Mouse (Mus musculus) Muller cell, postnatal 12 days (primary cell): ENCODE measurements around the gene Nxn.
A peak's percentile ranks its signal among the peaks of the same experiment; 100 is the strongest.

Source experiments
- DNase-seq: peaks from one replicate; pipeline ENCODE4 v3.0.0-alpha.2; 2015; ENCODE audit errors: inconsistent ontology term

The Nxn gene

GRCm38 (mm10) chr11:76363178-76363577, 35.8 kb downstream of the Nxn start:
- no peak for DNase-seq

DNA sequence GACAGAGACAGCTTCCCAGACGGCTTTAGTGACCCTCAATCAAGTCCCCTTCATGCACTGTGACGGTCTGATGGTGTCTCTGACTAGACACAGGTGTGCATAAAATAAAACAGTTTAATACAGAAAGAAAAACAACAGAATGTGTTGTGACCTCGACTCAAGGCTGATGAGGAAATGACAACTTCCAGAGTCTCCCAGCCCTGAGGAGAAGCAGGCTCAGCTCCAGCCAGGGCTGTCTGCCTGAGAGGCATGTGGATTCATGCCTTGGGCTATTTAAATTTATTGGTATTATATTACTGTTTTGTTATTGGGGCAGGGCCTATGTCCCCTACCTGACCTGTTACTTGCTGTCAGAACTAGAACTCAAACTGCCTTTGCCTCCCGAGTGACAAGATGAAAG, 37.5 kb downstream of the Nxn start:
- no peak for DNase-seq

DNA sequence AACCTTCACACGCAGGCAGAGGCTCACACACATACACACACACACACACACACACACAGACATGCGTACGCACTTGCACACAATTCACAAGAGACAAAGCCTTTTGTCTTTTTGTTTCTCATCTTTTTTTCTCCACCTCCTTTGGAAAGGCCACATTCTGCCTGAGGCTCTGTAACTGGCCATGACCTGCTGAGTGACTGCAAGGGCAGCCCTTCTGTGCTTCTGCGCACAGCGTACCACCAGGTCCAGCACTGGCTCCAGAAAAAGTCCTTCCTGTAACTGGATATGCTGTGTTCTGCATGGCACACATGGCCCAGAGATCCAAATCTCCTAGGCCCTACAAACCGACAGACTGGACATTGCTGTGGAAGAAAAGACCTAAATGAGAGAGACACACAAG, 38.7 kb downstream of the Nxn start:
- no peak for DNase-seq

- no peak for DNase-seq
Measured at GRCm38 (mm10) chr11:76358628-76359320, 40.2 kb downstream of the Nxn start.

- peak; percentile 71 for DNase-seq
Measured at GRCm38 (mm10) chr11:76357464-76357863, 41.5 kb downstream of the Nxn start.

GRCm38 (mm10) chr11:76356091-76356490, 42.8 kb downstream of the Nxn start:
- DNase-seq: no peak

GRCm38 (mm10) chr11:76355425-76355824, 43.5 kb downstream of the Nxn start:
- no peak for DNase-seq

DNA sequence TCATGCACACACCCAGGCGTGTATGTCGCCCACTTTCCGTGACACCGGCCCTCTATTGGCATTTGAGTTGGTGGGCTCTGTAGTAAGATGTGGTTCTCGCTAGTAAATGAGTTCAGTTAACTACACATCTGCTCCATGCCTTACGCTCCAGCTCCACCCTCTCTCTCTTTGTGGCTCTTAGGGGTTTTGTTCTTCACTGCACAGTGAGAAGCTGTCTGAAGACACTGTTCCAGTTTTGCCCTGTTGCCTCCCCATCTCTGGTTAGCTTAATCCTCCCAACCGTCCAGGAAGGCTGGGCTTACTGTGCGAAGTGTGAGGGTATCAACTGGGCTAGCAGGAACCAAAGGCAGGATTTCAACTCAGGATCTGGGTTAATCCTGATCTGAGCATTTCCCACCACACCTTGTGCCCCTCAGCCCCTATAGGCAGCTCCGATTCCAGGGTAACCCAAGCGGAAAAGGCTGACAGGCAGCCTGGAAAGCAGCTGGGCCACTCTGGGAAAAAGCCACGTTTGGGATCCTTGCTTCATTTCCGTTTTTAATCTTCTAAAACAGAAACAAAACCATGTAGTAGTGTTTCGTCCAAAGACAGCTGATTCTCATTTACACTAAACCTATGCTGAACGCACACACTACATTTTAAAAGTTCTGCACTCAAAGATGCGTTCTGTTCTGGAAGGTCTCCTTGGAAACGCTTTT, 45.9 kb downstream of the Nxn start:
- no peak for DNase-seq

DNA sequence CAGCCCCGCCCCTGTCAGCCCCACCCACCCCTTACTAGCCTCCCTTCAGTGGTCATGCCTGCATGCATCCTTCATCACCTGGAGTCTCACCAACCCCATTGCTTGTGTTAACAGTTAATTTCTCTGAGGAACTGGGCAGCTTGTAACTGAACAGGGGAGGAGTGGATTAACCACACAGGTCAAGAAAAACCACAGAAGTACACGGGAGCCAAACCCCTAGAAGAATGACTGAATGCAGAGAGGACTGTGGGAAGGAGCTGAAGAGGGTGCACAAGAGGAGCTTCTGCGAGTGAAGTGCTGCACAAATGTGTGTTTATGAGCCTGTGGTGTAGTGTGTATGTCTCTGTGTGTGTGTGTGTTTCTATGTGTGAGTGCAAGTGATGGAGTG, 47.3 kb downstream of the Nxn start:
- no peak for DNase-seq

GRCm38 (mm10) chr11:76350931-76351623, 47.9 kb downstream of the Nxn start:
- no peak for DNase-seq

DNA sequence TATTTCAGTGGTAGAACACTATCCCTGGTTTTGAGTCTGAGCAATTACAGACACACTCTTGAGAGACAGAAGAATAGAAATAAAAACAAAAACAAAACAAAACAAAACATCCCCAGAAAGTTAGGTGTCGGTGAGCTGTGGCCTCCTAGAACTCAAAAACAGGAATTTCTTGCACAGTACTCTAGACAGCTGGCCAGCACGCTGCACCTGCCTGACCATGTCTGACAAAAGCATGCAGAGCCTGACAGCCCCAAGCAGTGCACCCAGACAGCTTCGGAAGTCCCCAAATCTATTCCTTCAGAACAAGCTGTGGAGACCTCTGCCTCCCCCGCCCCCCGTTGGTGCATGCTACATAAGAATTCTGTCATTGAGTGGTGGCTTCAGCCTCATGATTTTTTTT, 49.1 kb downstream of the Nxn start:
- DNase-seq: no peak

GRCm38 (mm10) chr11:76347589-76347988, 51.4 kb downstream of the Nxn start:
- peak; percentile 77 for DNase-seq

DNA sequence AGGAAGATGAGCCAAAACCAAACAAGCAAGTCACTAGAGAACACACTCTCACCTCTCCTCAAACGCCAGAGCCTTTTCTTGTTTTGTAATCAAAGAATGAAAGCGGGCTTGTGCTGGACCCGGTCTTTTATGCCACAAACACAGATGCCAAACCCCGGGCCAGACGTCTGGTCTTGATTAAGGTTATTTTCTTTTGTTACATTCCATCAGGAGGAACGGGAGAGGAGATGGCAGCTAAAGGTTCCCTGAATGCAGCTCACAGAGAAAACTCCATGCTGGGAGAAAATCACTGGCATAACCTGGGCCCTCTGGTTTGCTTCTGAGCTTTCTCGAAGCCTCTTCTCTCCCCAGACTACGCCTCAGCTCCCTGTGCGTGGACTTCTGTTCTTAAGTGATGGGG, 55.9 kb downstream of the Nxn start:
- DNase-seq: peak; percentile 75

DNA sequence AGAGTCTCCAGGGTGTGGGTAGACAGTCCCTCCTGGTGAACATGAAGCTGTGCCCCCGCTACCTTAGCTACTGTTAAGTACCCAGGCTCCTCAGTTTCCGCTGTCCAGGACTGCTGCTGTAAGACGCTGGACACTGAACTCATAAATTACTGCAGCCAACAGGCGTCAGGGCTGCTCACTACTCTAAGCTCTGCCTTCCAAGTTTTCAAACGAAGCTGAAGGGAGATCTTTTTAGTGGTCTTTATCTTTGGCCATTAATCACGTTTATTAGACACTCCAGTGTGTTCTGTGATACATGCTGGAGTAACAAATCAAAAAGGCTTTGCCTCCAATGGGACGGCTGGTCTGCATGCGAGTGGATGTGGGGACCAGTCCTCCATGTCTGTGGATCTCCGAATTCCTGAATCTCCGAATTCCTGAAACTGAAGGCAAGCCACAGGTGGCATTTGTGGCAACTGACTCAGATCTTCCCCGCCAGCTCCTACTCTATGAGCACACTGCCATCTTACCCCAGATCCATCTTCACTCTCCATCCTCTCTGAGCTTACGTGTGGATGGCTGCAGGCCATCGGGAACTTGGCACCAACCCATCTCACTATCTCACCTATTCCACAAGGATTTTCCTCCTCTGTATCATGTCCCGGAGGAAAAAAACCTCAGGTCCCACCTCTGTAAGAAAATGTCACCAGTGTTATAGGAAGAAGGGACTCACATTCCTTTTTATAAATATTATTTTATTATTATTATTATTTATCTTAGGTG, 56.9 kb downstream of the Nxn start:
- no peak for DNase-seq

DNA sequence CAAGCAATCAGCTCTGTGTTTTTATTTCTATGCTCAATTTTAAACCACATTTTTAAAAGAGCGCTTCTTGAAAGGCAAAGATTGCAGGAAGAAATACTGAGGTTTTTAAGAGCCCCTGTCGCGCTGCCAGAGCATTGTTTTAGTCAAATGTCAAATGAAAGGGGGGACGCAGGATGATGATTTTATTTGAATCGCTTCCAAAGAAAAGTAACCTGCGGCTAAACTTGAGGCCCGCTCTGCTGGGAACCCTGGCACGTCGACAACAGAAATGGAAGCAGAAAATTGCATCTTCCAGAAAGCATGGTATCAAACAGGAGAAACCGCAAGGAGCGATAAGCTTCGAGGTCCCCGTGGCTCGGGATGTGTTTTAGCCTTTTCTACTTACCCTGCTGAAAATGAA, 57.8 kb downstream of the Nxn start:
- no peak for DNase-seq

- DNase-seq: no peak
Measured at GRCm38 (mm10) chr11:76339830-76340229, 59.1 kb downstream of the Nxn start.

- DNase-seq: no peak
Measured at GRCm38 (mm10) chr11:76339141-76339540, 59.8 kb downstream of the Nxn start.

GRCm38 (mm10) chr11:76338656-76339055, 60.3 kb downstream of the Nxn start:
- DNase-seq: no peak

GRCm38 (mm10) chr11:76337764-76338163, 61.2 kb downstream of the Nxn start:
- no peak for DNase-seq

GRCm38 (mm10) chr11:76337236-76337635, 61.7 kb downstream of the Nxn start:
- no peak for DNase-seq

DNA sequence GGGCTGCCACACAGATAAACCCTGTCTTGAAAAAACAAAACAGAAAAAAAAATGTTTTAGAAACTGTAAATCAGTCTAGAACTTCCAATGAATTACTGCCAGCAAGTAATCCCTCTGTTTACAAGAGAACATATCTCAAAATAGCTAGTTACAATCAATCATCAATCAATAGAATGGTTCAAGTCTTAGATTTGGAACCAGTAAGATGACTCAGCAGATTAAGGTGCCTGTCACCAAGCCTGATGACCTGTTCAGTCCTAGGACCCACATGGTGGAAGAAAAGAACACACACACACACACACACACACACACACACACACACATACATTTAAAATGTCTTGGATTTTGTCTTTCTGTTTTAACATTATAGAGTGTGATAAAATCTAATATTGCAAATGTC, 62.7 kb downstream of the Nxn start:
- DNase-seq: no peak

GRCm38 (mm10) chr11:76334966-76335365, 64.0 kb downstream of the Nxn start:
- peak; percentile 83 for DNase-seq
